Mouse (Mus musculus) testis, postnatal 14 days (tissue): Measurements from ENCODE around the gene Filip1.

Source experiments
- DNase-seq: peaks from one replicate; pipeline ENCODE4 v3.0.0; 2021; ENCODE audit warnings: low spot score

Gene Filip1

GRCm38 (mm10) chr9:79979274-79979673, 33.4 kb downstream of the Filip1 start:
- no peak for DNase-seq

- DNase-seq, result no peak
These were observed 34.2 kb downstream of the Filip1 start for GRCm38 (mm10) chr9:79978228-79979024.

GRCm38 (mm10) chr9:79977549-79977971, 35.1 kb downstream of the Filip1 start:
- DNase-seq, result peak; percentile 18

GRCm38 (mm10) chr9:79976789-79977188, 35.9 kb downstream of the Filip1 start:
- DNase-seq, result no peak

- no peak for DNase-seq
These were observed 37.5 kb downstream of the Filip1 start for GRCm38 (mm10) chr9:79975121-79975520.

GRCm38 (mm10) chr9:79973582-79973981, 39.1 kb downstream of the Filip1 start:
- no peak for DNase-seq

- DNase-seq, result no peak
These were observed 39.9 kb downstream of the Filip1 start for GRCm38 (mm10) chr9:79972705-79973104.

- no peak for DNase-seq
These were observed 41.0 kb downstream of the Filip1 start for GRCm38 (mm10) chr9:79971619-79972018.

- DNase-seq, result no peak
These were observed 42.0 kb downstream of the Filip1 start for GRCm38 (mm10) chr9:79970659-79971118.

GRCm38 (mm10) chr9:79969544-79969943, 43.1 kb downstream of the Filip1 start:
- DNase-seq, result no peak

- no peak for DNase-seq
These were observed 45.8 kb downstream of the Filip1 start for GRCm38 (mm10) chr9:79966711-79967487.

GRCm38 (mm10) chr9:79965600-79966392, 46.9 kb downstream of the Filip1 start:
- no peak for DNase-seq

GRCm38 (mm10) chr9:79965003-79965402, 47.6 kb downstream of the Filip1 start:
- DNase-seq, result no peak

GRCm38 (mm10) chr9:79961630-79962285, 50.9 kb downstream of the Filip1 start:
- DNase-seq, result no peak

GRCm38 (mm10) chr9:79960453-79960852, 52.2 kb downstream of the Filip1 start:
- no peak for DNase-seq

GRCm38 (mm10) chr9:79958395-79958794, 54.3 kb downstream of the Filip1 start:
- no peak for DNase-seq

GRCm38 (mm10) chr9:79954944-79955343, 57.7 kb downstream of the Filip1 start:
- DNase-seq, result no peak

- DNase-seq, result no peak
These were observed 60.7 kb downstream of the Filip1 start for GRCm38 (mm10) chr9:79951984-79952383.

- no peak for DNase-seq
These were observed 61.3 kb downstream of the Filip1 start for GRCm38 (mm10) chr9:79951339-79951738.

GRCm38 (mm10) chr9:79950666-79951065, 62.0 kb downstream of the Filip1 start:
- DNase-seq, result no peak

- DNase-seq, result no peak
These were observed 62.6 kb downstream of the Filip1 start for GRCm38 (mm10) chr9:79950038-79950437.

GRCm38 (mm10) chr9:79948376-79948775, 64.3 kb downstream of the Filip1 start:
- no peak for DNase-seq
